Mouse (Mus musculus): ENCODE data around the gene Wdr6.

- no peak for TF ChIP-seq POLR2A (IDR thresholded peaks at IDR 0.05; ENCODE audit: insufficient read depth, low read depth, low read length)
- TF ChIP-seq CTCF (IDR thresholded peaks at IDR 0.05), result no peak
These were observed 7.1 kb downstream of the Wdr6 start for GRCm38 (mm10) chr9:108571401-108571973.
